Mouse (Mus musculus): ENCODE results near the gene Olig1. TPM values are rescaled to one million over a fixed set of nuclear protein-coding genes. Genes with fewer than 3 reads are reported as not detected.
A peak's percentile ranks its signal among the peaks of the same experiment; 100 is the strongest.

Olig1 gene
- polyA plus RNA-seq, 1 experiment: 233 TPM

- H3K27ac ChIP-seq (ENCODE audit: insufficient read depth, low read length): no peak overlapping the region
- no peak overlapping the region for H3K4me3 ChIP-seq (replicated peaks; ENCODE audit: insufficient read depth, low read depth, low read length)
- no peak for DNase-seq
- no peak for TF ChIP-seq POLR2A (IDR thresholded peaks at IDR 0.05; ENCODE audit: borderline replicate concordance, insufficient read depth, low read length)
- TF ChIP-seq CTCF (IDR thresholded peaks at IDR 0.05; ENCODE audit: borderline replicate concordance, insufficient read depth, low read depth, low read length): no peak
- 73% methylated on average over 3 of the region's 3 CpGs for WGBS
- no peaks in the 10 kb centered on the region; the same call in 1 of the 2 replicates for H3K27me3 ChIP-seq (ENCODE audit: control insufficient read depth, insufficient read depth, low read length)
- no peaks in the 10 kb centered on the region for H3K4me1 ChIP-seq (ENCODE audit: control insufficient read depth, insufficient read depth, low read length)
Observed at GRCm38 (mm10) chr16:91258956-91259355, 10.6 kb upstream of the Olig1 start.

- no peak overlapping the region for H3K27ac ChIP-seq (ENCODE audit: insufficient read depth, low read length)
- no peak for DNase-seq
- no peak overlapping the region for H3K4me3 ChIP-seq (replicated peaks; ENCODE audit: insufficient read depth, low read depth, low read length)
- no peak for TF ChIP-seq POLR2A (IDR thresholded peaks at IDR 0.05; ENCODE audit: borderline replicate concordance, insufficient read depth, low read length)
- no peak for TF ChIP-seq CTCF (IDR thresholded peaks at IDR 0.05; ENCODE audit: borderline replicate concordance, insufficient read depth, low read depth, low read length)
- no peaks in the 10 kb centered on the region for H3K4me1 ChIP-seq (ENCODE audit: control insufficient read depth, insufficient read depth, low read length)
- H3K27me3 ChIP-seq (ENCODE audit: control insufficient read depth, insufficient read depth, low read length): no peaks in the 10 kb centered on the region; the same call in 1 of the 2 replicates
- 93% methylated on average over 3 of the region's 3 CpGs for WGBS
Observed at GRCm38 (mm10) chr16:91260861-91261260, 8.7 kb upstream of the Olig1 start.

- DNase-seq: peak in 1 of 2 experiments; percentile 28
- Histone ChIP-seq H3K27ac (ENCODE audit: insufficient read depth, low read length) (no peak overlapping the region), H3K4me3 (replicated peaks; ENCODE audit: insufficient read depth, low read depth, low read length) (no peak overlapping the region), H3K4me1 (ENCODE audit: control insufficient read depth, insufficient read depth, low read length) (no peaks in the 10 kb centered on the region), H3K27me3 (ENCODE audit: control insufficient read depth, insufficient read depth, low read length) (no peaks in the 10 kb centered on the region)
- TF ChIP-seq CTCF (IDR thresholded peaks at IDR 0.05; ENCODE audit: borderline replicate concordance, insufficient read depth, low read depth, low read length) (no peak), POLR2A (IDR thresholded peaks at IDR 0.05; ENCODE audit: borderline replicate concordance, insufficient read depth, low read length) (no peak)
- WGBS: 27% methylated on average over 12 of the region's 12 CpGs
Observed at GRCm38 (mm10) chr16:91262467-91263220, 6.9 kb upstream of the Olig1 start.

- TF ChIP-seq POLR2A (IDR thresholded peaks at IDR 0.05; ENCODE audit: borderline replicate concordance, insufficient read depth, low read length) (no peak), CTCF (IDR thresholded peaks at IDR 0.05; ENCODE audit: borderline replicate concordance, insufficient read depth, low read depth, low read length) (no peak)
- H3K27me3 ChIP-seq (ENCODE audit: control insufficient read depth, insufficient read depth, low read length): peaks cover 2% of the 10 kb centered on the region; the same call in 1 of the 2 replicates
- DNase-seq: peak; percentile 23 to 41
- WGBS: 13% methylated on average over 6 of the region's 6 CpGs
- no peaks in the 10 kb centered on the region for H3K4me1 ChIP-seq (ENCODE audit: control insufficient read depth, insufficient read depth, low read length)
- H3K27ac ChIP-seq (ENCODE audit: insufficient read depth, low read length): no peak overlapping the region; the same call in 1 of the 2 replicates
- H3K4me3 ChIP-seq (replicated peaks; ENCODE audit: insufficient read depth, low read depth, low read length): no peak overlapping the region
Observed at GRCm38 (mm10) chr16:91265972-91266371, 3.6 kb upstream of the Olig1 start.

GRCm38 (mm10) chr16:91268724-91269452 lies 684 bp upstream of the Olig1 start:
- peaks cover 2% of the 10 kb centered on the region; the same call in 1 of the 2 replicates for H3K27me3 ChIP-seq (ENCODE audit: control insufficient read depth, insufficient read depth, low read length)
- H3K27ac ChIP-seq (ENCODE audit: insufficient read depth, low read length): no peak overlapping the region
- no peaks in the 10 kb centered on the region for H3K4me1 ChIP-seq (ENCODE audit: control insufficient read depth, insufficient read depth, low read length)
- WGBS: 14% methylated on average over 13 of the region's 13 CpGs
- no peak overlapping the region for H3K4me3 ChIP-seq (replicated peaks; ENCODE audit: insufficient read depth, low read depth, low read length)
- no peak for TF ChIP-seq POLR2A (IDR thresholded peaks at IDR 0.05; ENCODE audit: borderline replicate concordance, insufficient read depth, low read length)
- TF ChIP-seq CTCF (IDR thresholded peaks at IDR 0.05; ENCODE audit: borderline replicate concordance, insufficient read depth, low read depth, low read length): no peak
- DNase-seq: no peak

- peak in 1 of 2 experiments; percentile 16 for DNase-seq
- H3K27me3 ChIP-seq (ENCODE audit: control insufficient read depth, insufficient read depth, low read length): peaks cover 3% of the 10 kb centered on the region; the same call in 1 of the 2 replicates
- TF ChIP-seq POLR2A (IDR thresholded peaks at IDR 0.05; ENCODE audit: borderline replicate concordance, insufficient read depth, low read length) (no peak), CTCF (IDR thresholded peaks at IDR 0.05; ENCODE audit: borderline replicate concordance, insufficient read depth, low read depth, low read length) (no peak)
- under 1% methylated on average over 63 of the region's 63 CpGs for WGBS
- no peak overlapping the region; the same call in 1 of the 2 replicates for H3K27ac ChIP-seq (ENCODE audit: insufficient read depth, low read length)
- peak overlapping the region; percentile 48 for H3K4me3 ChIP-seq (replicated peaks; ENCODE audit: insufficient read depth, low read depth, low read length)
- no peaks in the 10 kb centered on the region for H3K4me1 ChIP-seq (ENCODE audit: control insufficient read depth, insufficient read depth, low read length)
Observed at GRCm38 (mm10) chr16:91270212-91270971, 820 bp downstream of the Olig1 start.

- DNase-seq: no peak
- Histone ChIP-seq H3K4me1 (ENCODE audit: control insufficient read depth, insufficient read depth, low read length) (no peaks in the 10 kb centered on the region), H3K27me3 (ENCODE audit: control insufficient read depth, insufficient read depth, low read length) (peaks cover 3% of the 10 kb centered on the region; the same call in 1 of the 2 replicates), H3K27ac (ENCODE audit: insufficient read depth, low read length) (peak overlapping the region; percentile 57; the same call in 1 of the 2 replicates), H3K4me3 (replicated peaks; ENCODE audit: insufficient read depth, low read depth, low read length) (peak overlapping the region; percentile 37)
- TF ChIP-seq CTCF (IDR thresholded peaks at IDR 0.05; ENCODE audit: borderline replicate concordance, insufficient read depth, low read depth, low read length) (no peak), POLR2A (IDR thresholded peaks at IDR 0.05; ENCODE audit: borderline replicate concordance, insufficient read depth, low read length) (no peak)
- WGBS: 1% methylated on average over 29 of the region's 29 CpGs
Observed at GRCm38 (mm10) chr16:91270982-91271549, 1.5 kb downstream of the Olig1 start.
